11 mouse cellular contexts compared by ENCODE assay signal in the genomic region with DNA sequence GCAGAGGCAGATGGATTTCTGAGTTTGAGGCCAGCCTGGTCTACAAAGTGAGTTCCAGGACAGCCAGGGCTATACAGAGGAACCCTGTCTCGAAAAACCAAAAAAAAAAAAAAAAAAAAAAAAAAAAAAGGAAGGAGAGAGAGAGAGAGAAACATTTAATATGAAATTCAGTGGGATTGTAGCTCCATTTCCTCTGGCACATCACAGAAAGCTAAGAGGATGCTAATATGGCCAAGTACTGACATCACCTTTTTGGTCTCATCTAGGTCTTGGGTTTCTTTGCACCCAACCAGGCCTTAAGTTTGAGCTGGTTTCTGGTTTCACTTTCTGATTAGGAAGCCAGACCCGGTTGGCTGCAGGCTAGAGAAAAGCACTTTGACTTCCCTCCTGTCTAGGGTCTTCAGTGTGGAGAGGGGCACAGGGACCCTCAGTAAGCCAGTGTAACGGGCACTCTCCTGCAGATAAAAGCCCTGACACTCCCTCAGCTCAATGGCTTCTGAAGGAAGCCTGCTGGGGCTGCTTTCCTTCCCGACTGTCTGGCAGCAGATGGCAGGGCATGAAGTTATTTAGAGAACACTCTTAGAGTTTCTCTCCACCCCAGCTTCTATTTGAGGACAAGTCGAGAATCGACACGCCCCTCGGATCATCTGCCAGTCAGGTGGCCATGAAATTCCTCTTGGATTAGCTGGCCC. TPM values are rescaled to one million over a fixed set of nuclear protein-coding genes. Genes with fewer than 3 reads are reported as not detected.
DNase-seq lines count a peak whose midpoint lies in the region; ATAC-seq and TF ChIP-seq lines count a peak whose summit lies in the region.
"Had no signal": no experiment of that assay in that cellular context is flagged by ENCODE, and none has a peak within 500 bp of the region (broad histone marks: within the 10 kb centered on the region; RNA-seq: fewer than 3 reads in every experiment).

No protein-coding gene starts in this region.

- H3K4me2 ChIP-seq in lung, postnatal 0 days (replicated peaks; ENCODE audit: low read depth, low read length): peak overlapping the region; percentile 45
- H3K4me2 ChIP-seq: hindbrain, embryonic 14.5 days had no signal

- H3K9ac ChIP-seq in lung, postnatal 0 days (replicated peaks; ENCODE audit: low read depth): 0 out of 2 replicates have a peak overlapping the region, but pooled peaks have one; percentile 29
- H3K9ac ChIP-seq: hindbrain, embryonic 14.5 days; liver, embryonic 14.5 days had no signal

- peak; percentile 72 for DNase-seq in lung, postnatal 0 days (ENCODE audit: low spot score)
- DNase-seq in lung, postnatal 14 days: no peak
- no peak for DNase-seq in thymus, postnatal 4 days
- no peak for DNase-seq in layer of hippocampus, adult 9-10 months (ENCODE audit: low spot score)
- no peak for DNase-seq in urinary bladder, adult 18-20 months (ENCODE audit: low spot score in 2 of 2)
- DNase-seq: embryo, embryonic 11 days had no signal

- no peak for TF ChIP-seq EP300 in lung, postnatal 0 days (IDR thresholded peaks at IDR 0.05)

- WGBS in lung, postnatal 0 days: 21% methylated on average over 7 of the region's 8 CpGs
- WGBS in small intestine, adult 2 months: 24% methylated on average over 8 of the region's 8 CpGs

- no peaks in the 10 kb centered on the region for H3K9me3 ChIP-seq in lung, postnatal 0 days (ENCODE audit: low read length)

- H3K27ac ChIP-seq in lung, postnatal 0 days (ENCODE audit: low read length): peak overlapping the region; percentile 75
- peak overlapping the region; percentile 41 for H3K27ac ChIP-seq in small intestine, adult 2 months (ENCODE audit: insufficient read depth, low read depth, low read length)
- H3K27ac ChIP-seq: hindbrain, embryonic 14.5 days; liver, embryonic 14.5 days had no signal

- TF ChIP-seq POLR2A in small intestine, adult 2 months (IDR thresholded peaks at IDR 0.05; ENCODE audit: low read depth, low read length): no peak

- TF ChIP-seq CTCF in lung, postnatal 0 days (IDR thresholded peaks at IDR 0.05): no peak
- TF ChIP-seq CTCF in small intestine, adult 2 months (IDR thresholded peaks at IDR 0.05; ENCODE audit: extremely low read depth, insufficient read length, insufficient replicate concordance, low read depth, low read length): no peak

- ATAC-seq in lung, postnatal 0 days: peak; percentile 47
- peak; percentile 81 for ATAC-seq in frontal cortex, adult (ENCODE audit: low TSS enrichment)
- peak; percentile 34 to 44; a peak in 2 of 4 replicates for ATAC-seq in hematopoietic stem cell, adult 5-6 weeks (replicated peaks in 1 of 2; ENCODE audit: insufficient read depth in 1 of 2, low FRiP score in 2 of 2, low TSS enrichment in 1 of 2, low read depth in 1 of 2, poor library complexity in 2 of 2, severe bottlenecking in 2 of 2)

- no peaks in the 10 kb centered on the region for H3K27me3 ChIP-seq in lung, postnatal 0 days (replicated peaks; ENCODE audit: insufficient read depth, low read length)
- no peaks in the 10 kb centered on the region; the same call in 1 of the 2 replicates for H3K27me3 ChIP-seq in small intestine, adult 2 months (ENCODE audit: control insufficient read depth, insufficient read depth, low read length)

- peaks cover 3% of the 10 kb centered on the region; the same call in 1 of the 2 replicates for H3K4me1 ChIP-seq in lung, postnatal 0 days (ENCODE audit: insufficient read depth, low read depth, low read length)
- no peaks in the 10 kb centered on the region; the same call in 1 of the 2 replicates for H3K4me1 ChIP-seq in small intestine, adult 2 months (ENCODE audit: control insufficient read depth, insufficient read depth, insufficient read length, low read length)

- no peaks in the 10 kb centered on the region for H3K36me3 ChIP-seq in lung, postnatal 0 days (ENCODE audit: insufficient read depth, low read length)
- H3K36me3 ChIP-seq in small intestine, adult 2 months (ENCODE audit: control insufficient read depth, insufficient read depth, low read length): no peaks in the 10 kb centered on the region

- H3K4me3 ChIP-seq in lung, postnatal 0 days (ENCODE audit: low read depth, low read length): 0 out of 2 replicates have a peak overlapping the region, but pooled peaks have one; percentile 2
- peak overlapping the region; percentile 9; the same call in 1 of the 2 replicates for H3K4me3 ChIP-seq in small intestine, adult 2 months (ENCODE audit: low read depth, low read length)

RNA-seq across cellular contexts. Expression of gene Sar1b, which starts 37.3 kb away (rescaled TPM):
- 121 and 125 TPM in 2 replicates for polyA plus RNA-seq in lung, postnatal 0 days (2015; fragmentation: Nextera tagmentation; extraction: Ambion mirVana)
- total RNA-seq in hematopoietic stem cell, adult 5-6 weeks (2017): 35.1 and 50.3 TPM in 2 replicates
- 11.4 and 19.9 TPM in 2 replicates for polyA plus RNA-seq in small intestine, adult 2 months (2012; rRNA removed)

RNA-seq across cellular contexts. Expression of gene Sec24a, which starts 37.3 kb away (rescaled TPM):
- polyA plus RNA-seq in lung, postnatal 0 days (2015; fragmentation: Nextera tagmentation; extraction: Ambion mirVana): 10.3 and 10.5 TPM in 2 replicates
- total RNA-seq in hematopoietic stem cell, adult 5-6 weeks (2017): 7.1 and 8.4 TPM in 2 replicates
- polyA plus RNA-seq in small intestine, adult 2 months (2012; rRNA removed): 36.6 and 56.9 TPM in 2 replicates

RNA-seq across cellular contexts. Expression of gene Jade2, which starts 56.7 kb away (rescaled TPM):
- polyA plus RNA-seq in lung, postnatal 0 days (2015; fragmentation: Nextera tagmentation; extraction: Ambion mirVana): 3.1 and 3.9 TPM in 2 replicates
- total RNA-seq in hematopoietic stem cell, adult 5-6 weeks (2017): 16.3 and 17.0 TPM in 2 replicates
- polyA plus RNA-seq in small intestine, adult 2 months (2012; rRNA removed): 3.2 and 6.3 TPM in 2 replicates
